Mouse (Mus musculus) B cell, adult (primary cell): ENCODE measurements around the gene Ppp1r3e. TPM values are rescaled to one million over a fixed set of nuclear protein-coding genes. Genes with fewer than 3 reads are reported as not detected.

Experiments used
- total RNA-seq: library from RNA; stranded (reverse); gene quantifications from 4 replicates; pipeline ENCODE4 v1.2.4, GENCODE M21; 2023; ENCODE audit not compliant: inconsistent age

The Ppp1r3e gene
- 2.1 to 3.8 TPM (median 2.4 TPM) in 4 replicates for total RNA-seq

GRCm38 (mm10) chr14:54877048-54877715 is at the start of gene Ppp1r3e:
Ppp1r3e (minus strand) TSS chr14:54877550.

GRCm38 (mm10) chr14:54925349-54926342 is 48.3 kb upstream of the Ppp1r3e start, which contains the start of gene Efs:
Efs (minus strand) TSS chr14:54926126.

GRCm38 (mm10) chr14:54912886-54913285 is 35.5 kb upstream of the Ppp1r3e start, which contains the start of gene Slc22a17:
Slc22a17 (minus strand) TSS chr14:54913132.

GRCm38 (mm10) chr14:54892200-54892599 is 14.8 kb upstream of the Ppp1r3e start, which contains the start of gene Pabpn1:
Pabpn1 (plus strand) TSS chr14:54892500.

GRCm38 (mm10) chr14:54883154-54884021 is 6.0 kb upstream of the Ppp1r3e start, which contains the start of the genes Bcl2l2 and Gm20521:
Bcl2l2 (plus strand) TSS chr14:54883377.
Gm20521 (plus strand) TSS chr14:54883441.

DNA sequence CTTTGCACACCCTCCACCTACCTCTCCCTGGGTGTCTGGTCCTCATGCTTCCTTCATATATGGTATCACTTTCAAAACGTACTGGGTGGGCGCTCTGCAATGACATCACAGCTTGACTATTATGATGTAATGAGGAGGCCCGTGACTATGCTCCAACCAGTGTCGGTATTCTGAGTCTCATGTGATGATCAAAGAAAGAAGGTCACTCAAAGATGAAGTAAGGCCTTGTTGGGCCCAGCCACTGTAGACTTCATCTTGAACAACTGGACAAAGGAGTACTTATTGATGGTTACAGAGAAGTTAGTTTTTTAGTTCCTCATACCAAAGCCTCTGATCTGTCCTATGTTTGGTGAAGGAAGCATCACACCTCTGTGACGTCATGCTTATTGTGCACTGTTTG is 6.5 kb downstream of the Ppp1r3e start, which contains the start of gene Homez:
Homez (minus strand) TSS at position 101 of the 400 bp plus-strand sequence.

Other genes with a start within 250 kb of the Ppp1r3e start
- gene Gm17606, start 236.6 kb downstream of the Ppp1r3e start, total RNA-seq: not detected in 4 replicates
- gene Cdh24, start 236.2 kb downstream of the Ppp1r3e start, total RNA-seq: 3.8 to 6.9 TPM (median 4.5 TPM) in 4 replicates
- gene 1700123O20Rik, start 191.3 kb downstream of the Ppp1r3e start, total RNA-seq: 25.3 to 32.9 TPM (median 30.5 TPM) in 4 replicates
- 488 to 550 TPM (median 542 TPM) in 4 replicates for gene Acin1, start 190.6 kb downstream of the Ppp1r3e start, total RNA-seq
- not detected in 4 replicates for gene Gm29776, start 178.7 kb downstream of the Ppp1r3e start, total RNA-seq
- not detected in 4 replicates for gene Cebpe, start 165.4 kb downstream of the Ppp1r3e start, total RNA-seq
- gene Slc7a8, start 95.6 kb downstream of the Ppp1r3e start, total RNA-seq: 0.27 to 0.51 TPM (median 0.37 TPM) in 4 replicates
- not detected in 4 replicates for gene Rnf212b, start 63.4 kb downstream of the Ppp1r3e start, total RNA-seq
- 4.9 to 10.9 TPM (median 7.9 TPM) in 4 replicates for gene Homez, start 6.6 kb downstream of the Ppp1r3e start, total RNA-seq
- 7.1 to 13.1 TPM (median 10.6 TPM) in 4 replicates for gene Bcl2l2, start 5.8 kb upstream of the Ppp1r3e start, total RNA-seq
- 1.8 to 3.4 TPM (median 3.3 TPM) in 3 of 4 replicates, not detected in the other for gene Gm20521, start 5.9 kb upstream of the Ppp1r3e start, total RNA-seq
- gene Pabpn1, start 14.9 kb upstream of the Ppp1r3e start, total RNA-seq: 262 to 290 TPM (median 280 TPM) in 4 replicates
- gene Slc22a17, start 35.6 kb upstream of the Ppp1r3e start, total RNA-seq: 2.4 to 3.5 TPM (median 2.8 TPM) in 4 replicates
- gene Efs, start 48.6 kb upstream of the Ppp1r3e start, total RNA-seq: not detected in 4 replicates
- gene Il25, start 55.1 kb upstream of the Ppp1r3e start, total RNA-seq: not detected in 4 replicates
- gene Cmtm5, start 58.7 kb upstream of the Ppp1r3e start, total RNA-seq: not detected in 4 replicates
- not detected in 4 replicates for gene Myh6, start 89.4 kb upstream of the Ppp1r3e start, total RNA-seq
- not detected in 4 replicates for gene Gm17428, start 99.4 kb upstream of the Ppp1r3e start, total RNA-seq
- gene Myh7, start 117.1 kb upstream of the Ppp1r3e start, total RNA-seq: not detected in 4 replicates
- gene Ngdn, start 137.9 kb upstream of the Ppp1r3e start, total RNA-seq: 69.4 to 83.2 TPM (median 75.4 TPM) in 4 replicates
- gene Zfhx2, start 214.8 kb upstream of the Ppp1r3e start, total RNA-seq: 14.3 to 17.6 TPM (median 16.0 TPM) in 4 replicates
- 5.5 to 7.5 TPM (median 6.3 TPM) in 4 replicates for gene Thtpa, start 217.2 kb upstream of the Ppp1r3e start, total RNA-seq
- gene Ap1g2, start 229.0 kb upstream of the Ppp1r3e start, total RNA-seq: 120 to 145 TPM (median 128 TPM) in 4 replicates
- not detected in 4 replicates for gene Jph4, start 239.4 kb upstream of the Ppp1r3e start, total RNA-seq